Mouse (Mus musculus) kidney, adult 9 months (tissue): ENCODE measurements around the gene Pmm1.

Experiments used
- DNase-seq: peaks from one replicate; pipeline ENCODE4 v3.0.0; 2022

Pmm1 gene

DNA sequence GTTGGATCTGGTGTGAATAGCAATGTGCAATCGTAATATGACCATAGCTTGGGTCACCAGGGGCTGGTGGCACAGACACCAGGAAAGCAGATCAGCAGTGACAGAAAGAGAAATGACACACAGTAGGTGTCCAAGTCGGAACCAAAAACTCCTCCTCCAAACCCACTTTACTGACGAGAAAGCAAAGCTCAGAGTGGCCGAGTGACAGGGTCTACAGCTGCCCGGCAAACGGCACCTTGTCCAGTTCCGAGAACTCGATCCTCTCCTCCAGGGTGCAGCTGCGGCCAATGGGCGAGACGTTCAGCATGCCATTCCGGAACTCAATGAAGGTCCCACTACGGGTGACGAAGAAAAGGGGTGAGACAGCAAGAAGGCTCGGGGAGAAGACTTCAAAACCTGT is 5.3 kb downstream of the Pmm1 start:
- no peak for DNase-seq

DNA sequence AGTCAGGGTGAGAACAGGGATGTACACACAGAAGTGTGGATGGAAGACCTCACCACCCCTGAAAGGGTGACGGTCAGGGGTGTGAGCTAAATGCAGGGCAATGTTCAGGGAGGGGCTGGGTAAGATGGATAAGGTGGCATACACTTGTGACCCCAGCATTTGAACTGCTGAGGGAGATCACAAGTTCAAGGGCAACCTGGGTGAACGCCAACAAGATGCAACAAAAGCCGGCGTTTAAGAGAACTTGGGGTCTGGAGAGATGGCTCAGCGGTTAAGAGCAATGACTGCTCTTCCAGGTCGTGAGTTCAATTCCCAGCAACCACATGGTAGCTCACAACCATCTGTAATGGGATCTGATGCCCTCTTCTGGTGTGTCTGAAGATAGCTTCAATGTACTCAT is 6.0 kb downstream of the Pmm1 start:
- DNase-seq = no peak

DNA sequence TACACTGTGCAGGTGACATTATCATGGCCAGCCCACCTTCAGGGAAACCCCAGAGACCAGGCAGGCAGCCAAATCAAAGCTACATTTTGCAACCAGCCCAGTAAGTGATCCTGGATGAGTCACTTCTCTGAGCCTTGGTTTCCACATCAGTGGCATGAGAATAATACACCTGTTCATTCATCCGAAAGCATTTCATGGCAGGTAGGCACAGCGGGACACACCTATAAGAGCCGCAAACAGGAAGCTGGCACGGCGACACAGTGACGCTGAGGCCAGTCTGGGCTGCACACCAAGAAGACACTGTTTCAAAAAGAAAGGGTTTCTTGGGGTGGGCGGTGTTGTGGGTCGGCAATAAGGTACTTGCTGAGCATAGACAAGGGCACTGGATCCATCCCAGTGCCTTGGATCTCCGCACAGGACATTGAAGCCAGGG is 6.6 kb downstream of the Pmm1 start:
- DNase-seq = no peak

DNA sequence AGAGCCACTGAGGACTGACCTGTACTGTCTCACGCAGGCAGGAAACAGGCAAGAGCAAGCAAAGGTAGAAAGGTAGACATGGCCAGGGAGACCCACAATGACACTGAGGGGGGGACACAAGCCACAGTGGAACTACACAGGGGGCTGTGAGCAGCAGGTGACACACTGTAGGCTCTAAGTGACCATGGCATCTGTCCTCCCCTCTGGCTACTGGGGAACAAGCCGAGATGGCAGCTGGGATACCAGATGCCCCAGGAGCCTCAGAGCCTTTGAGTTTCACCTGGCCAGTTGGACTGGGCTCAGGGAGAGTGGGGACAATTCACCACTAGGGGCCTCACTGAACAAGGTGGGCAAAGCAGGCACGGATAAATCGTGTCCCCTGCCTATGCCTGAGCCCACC is 8.4 kb downstream of the Pmm1 start:
- no peak for DNase-seq

DNA sequence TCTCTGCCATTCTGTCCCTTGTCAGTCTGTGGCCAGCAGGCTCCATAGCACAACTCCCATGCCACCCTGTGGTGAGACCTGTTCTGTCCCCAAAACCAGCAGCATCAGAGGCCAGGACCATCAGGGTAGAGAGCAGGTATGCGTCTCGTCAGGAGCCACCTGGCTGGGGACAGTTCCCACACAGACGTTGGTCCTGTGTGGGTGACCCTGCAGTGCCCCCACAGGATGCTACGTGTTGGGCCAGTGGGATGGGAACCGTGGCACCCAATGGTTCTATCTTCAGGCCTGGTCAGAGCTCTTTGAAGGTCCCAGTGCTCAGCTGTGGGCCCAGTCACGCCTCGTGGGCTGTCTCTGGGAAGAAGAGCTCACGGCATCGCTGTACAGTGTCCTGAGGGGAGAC is 9.6 kb downstream of the Pmm1 start:
- DNase-seq = no peak

DNA sequence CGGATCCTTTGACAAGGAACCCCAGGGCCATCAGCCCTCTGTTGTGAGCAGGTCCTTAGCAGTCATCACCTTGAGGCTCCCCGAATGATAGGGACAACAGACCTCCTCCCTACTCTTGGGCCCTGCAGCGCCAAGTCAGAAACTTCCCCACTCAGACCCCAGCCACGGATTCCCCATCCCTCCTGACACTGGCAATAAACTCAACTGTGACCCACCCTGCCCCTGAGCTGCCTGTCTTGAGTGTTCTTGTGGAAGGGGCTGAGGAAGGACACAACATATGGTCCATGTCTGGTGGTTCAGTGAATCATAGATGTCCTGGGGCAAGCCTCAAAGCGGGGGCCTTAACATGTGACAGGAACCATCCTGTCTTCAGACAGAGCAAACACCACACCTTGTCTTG is 10.0 kb downstream of the Pmm1 start:
- DNase-seq = no peak

DNA sequence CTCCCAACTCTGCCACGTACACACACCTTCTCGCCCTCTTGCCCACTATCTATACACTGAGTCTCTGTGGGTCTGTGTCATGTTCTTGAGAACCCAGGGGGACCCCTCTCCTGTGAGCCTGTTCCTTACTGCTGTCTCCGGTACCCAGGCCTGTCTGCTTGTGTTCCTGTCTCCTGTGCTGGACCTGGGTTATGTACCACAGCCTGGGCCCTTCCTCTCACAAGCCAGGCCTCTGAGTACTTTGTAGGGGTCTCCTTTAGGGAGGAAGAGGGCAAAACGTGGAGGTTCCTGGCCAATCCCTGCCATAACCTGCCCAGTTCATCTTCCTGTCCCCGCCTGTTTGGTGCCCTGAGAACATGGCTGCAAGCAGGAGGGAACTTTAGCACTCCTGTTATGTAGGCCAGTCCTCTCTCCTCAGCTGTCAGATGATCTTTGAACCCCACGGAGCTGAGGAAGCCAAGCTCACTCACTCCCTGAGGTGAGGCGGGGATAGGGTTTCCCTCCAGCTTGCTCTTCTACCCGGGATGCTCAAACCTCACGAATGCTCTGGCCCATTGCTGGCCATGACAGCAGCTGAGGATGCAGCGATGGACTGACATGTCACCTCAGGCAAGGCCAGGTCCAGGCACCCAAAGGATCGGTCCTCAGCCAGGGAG is 11.1 kb downstream of the Pmm1 start:
- peak; percentile 72 for DNase-seq

DNA sequence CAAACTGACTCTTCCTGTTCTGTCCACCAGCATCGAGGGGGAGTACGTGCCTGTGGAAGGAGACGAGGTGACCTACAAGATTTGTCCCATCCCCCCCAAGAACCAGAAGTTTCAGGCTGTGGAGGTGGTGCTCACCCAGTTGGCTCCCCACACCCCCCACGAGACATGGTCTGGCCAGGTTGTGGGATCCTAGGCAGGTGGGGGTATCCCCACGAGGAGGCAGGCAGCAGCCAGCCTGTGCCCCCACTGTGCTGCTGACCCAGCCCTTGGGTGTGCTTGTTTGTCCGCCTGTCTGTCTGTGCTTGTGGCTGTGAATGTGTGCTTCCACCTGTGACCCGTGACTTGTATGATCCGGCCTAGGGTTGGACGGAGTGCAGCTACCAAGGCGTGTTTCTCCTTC is 11.7 kb downstream of the Pmm1 start:
- DNase-seq = no peak

DNA sequence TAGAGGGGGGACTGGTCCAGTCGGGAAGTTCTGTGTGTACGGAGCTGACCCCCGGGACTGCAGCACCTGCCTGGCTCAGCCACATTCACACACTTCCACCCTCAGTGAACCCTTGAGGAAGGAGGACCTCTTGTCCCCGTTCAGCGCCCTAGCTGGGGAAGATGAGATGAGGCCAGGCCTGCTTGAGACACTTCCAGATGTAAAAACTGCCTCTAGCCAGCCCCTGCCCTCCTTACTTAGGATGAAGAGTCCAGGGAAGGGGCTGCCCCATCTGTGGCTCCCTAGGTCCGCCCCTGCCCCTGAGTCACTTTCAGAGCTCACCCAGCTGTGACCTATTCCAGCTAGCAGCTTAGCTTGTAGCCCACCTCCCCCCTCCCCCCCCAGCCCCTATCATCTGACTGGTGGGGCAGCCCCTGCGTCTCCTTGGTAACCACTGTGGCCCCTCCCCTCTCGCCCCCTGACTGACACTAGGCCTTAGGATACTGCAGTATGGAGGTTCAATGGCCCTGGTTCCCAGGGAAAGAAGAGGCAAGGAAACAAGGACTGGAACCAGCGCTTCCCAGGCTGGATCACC is 17.5 kb downstream of the Pmm1 start:
- DNase-seq = no peak

DNA sequence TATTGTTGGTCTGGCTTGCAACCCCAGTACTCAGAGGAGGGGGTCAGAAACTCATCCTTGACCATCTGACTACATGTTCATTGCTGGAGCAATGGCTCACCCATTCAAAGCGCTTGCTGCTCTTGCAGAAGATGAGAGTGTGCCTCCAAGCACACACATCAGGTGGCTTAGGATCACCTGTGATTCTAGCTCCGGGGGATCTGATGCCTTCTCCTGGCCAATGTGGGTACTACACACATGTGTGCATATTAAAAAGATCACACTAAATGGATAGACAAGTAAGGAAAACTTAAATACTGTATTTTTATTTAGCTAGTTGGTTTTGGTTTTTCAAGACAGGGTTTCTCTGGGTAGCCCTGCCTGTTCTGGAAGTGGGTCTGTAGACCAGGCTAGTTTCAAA is 19.7 kb downstream of the Pmm1 start:
- DNase-seq = no peak

DNA sequence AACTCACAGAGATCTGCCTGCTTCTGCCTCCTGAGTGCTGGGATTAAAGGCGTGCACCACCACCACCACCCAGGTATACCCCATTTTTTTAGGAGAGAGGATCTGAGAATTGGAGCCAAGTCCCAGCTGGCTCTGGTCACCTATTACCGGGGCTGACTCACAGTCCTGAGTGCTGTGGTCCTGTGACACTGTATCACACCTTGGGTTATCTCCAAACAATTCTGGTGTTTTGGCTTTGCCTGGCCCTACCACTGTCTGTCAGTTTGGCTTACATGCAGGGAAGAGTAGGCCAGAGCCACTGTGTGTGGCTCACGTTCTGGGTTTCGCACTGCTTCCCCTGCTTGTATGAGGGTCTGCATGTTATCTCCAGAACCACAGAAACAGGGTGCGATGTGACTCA is 20.5 kb downstream of the Pmm1 start:
- DNase-seq = no peak

DNA sequence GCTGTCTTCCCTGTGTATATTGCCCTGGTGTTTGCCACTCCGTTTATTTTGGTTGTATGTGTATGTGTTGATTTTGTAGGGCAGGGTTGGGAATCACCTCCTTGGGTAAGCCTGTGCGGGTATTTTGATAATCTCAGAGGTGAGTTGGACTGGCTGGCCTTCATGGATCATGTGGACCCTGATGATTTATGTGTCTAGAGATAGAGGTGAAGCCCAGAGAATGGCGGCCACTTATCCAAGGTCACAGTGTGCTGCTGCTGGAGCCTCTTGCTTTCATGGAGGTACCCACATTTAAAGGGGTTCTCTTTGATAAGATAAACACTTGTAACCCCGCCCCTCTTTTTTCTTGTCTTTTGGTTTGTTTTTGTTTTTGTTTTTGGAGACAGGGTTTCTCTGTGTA is 21.0 kb downstream of the Pmm1 start:
- no peak for DNase-seq

DNA sequence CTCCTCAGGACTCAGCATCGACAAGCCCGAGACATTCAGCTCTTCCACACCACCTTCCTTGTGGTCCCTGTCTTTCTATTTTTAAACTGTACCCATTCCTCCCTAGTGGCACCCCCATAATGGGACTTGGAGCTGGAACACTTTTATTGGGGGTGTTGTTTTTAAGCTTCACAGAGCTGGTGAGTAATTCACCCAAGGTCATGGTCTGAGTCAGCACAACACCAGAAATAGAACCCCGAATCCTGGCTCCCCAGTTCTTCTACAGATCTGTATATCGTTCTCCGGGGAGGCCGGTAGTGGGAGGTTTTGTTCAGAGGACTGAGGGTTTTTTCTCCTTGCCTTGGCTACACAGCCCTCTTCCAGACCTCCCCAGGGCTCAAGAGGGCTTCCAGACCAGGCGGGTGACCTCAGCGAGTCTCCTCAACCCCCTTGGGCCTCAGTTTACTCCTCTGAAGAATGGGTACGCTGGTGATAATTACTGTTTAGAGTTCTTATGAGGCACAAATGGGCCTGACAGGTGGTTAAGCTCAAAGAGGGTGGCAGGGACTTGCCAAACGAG is 21.5 kb downstream of the Pmm1 start:
- DNase-seq = no peak

DNA sequence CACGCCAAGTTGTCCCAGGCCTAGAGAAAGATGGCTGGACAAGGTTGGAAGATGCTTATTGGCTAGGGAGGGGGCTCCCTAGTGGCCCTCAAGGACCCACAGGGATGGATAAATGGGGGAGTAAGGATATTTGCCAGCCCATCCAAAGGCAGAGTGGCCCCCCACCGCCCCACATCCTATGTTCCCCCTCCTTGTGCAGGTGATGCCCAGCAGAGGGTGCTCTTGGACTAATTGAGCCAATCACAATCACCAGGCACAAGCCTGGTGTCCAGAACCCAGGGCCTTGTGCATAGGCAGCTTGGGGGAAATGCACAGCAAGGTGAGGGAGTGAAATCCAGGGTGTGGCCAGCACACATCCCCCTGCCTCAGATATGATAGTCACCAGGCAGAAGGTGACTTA is 22.5 kb downstream of the Pmm1 start:
- DNase-seq = peak; percentile 39

DNA sequence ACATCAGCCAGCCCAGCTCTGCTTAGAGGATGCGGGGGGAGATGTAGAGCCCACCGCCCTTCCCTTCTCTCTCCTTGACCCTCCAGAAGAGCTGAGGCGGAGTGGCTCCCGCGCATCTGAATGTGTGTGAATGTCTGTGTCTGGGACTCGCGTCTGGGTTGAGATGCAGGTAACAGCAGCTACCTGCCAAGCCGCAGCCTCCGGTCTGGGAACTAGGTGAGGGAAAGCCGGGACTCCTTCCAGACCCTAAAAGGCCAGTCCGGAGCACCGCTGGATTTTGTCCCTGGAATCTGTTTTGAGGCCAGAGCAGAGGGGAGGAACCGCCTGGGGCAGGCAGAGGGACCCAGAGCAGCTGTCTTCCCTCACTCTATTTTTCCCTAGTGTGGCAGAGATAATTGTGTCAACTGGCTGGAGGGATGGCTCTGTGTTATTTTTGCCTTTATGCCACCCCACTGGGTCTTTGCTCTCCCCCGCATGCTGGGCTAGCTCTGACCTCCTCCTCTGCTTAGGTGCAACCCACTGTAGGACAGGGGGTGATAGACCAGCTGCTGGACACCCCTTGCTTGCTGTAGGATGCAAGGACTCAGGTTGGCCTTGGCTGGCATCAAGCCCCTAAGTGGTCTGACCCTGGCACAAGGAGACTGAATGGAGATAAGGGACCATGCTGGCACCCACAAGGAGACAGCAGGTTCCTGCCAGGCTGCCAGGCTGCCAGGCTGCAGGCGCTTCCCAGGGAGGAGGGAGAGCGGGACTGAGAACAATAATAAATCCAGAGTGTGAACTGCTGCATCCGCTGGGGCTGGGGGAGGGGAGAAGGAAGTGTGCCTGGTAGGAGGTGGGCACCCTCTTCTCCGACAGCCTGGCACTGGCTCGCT is 23.4 kb downstream of the Pmm1 start:
- DNase-seq = no peak

DNA sequence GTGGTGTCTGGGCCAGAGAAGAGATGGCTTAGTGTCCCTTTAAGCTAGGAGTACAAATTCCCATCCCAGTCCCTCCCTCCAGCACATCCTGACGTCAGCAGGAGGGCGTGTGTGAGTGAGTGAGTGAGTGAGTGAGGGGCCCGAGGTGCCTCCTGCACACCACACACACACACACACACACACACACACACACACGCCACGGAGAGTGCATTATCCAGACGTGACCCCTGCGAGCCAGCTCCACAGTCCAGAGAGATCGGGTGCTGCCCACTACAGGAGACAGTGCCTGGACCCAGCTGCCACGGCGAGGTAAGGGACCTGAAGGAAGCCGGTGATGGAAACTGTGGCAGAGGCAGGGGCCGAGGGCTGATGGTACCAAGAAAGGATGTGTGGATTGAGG is 24.1 kb downstream of the Pmm1 start, which contains the start of gene Csdc2:
Csdc2 (plus strand) TSS at position 81 of the 400 bp plus-strand sequence.
- DNase-seq = peak; percentile 46

DNA sequence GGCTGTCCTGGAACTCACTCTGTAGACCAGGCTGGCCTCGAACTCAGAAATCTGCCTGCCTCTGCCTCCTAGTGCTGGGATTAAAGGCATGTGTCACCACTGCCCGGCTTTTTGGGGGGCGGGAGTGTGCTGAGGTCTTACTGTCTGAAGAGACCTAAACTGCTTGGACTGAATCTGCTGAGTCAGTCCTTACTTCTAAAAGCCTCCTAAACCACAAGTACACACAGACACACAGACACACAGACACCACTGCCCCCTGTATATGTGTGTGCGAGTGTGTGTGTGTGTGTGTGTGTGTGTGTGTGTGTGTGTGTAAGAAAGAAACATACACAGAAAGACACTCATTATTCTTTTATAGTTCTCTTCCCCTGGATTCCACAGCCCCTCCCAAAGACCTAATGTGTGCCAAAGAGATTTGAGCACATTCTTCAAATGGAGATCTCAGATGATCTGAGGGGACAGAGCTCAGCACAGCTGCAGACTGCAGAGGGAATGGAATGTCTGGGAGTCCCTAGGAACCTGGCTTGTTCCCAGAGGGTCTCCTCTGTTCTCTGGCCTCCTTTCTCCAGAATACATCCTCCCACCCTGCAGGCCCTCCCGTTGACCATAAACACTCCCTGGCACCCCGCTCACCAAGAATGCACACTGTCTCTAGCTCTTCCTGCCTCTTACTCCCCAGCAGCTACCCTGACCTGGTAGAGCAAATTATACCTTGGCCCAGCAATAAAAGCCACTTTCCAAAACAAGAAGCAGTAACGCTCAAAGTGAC is 24.7 kb downstream of the Pmm1 start:
- DNase-seq = no peak

DNA sequence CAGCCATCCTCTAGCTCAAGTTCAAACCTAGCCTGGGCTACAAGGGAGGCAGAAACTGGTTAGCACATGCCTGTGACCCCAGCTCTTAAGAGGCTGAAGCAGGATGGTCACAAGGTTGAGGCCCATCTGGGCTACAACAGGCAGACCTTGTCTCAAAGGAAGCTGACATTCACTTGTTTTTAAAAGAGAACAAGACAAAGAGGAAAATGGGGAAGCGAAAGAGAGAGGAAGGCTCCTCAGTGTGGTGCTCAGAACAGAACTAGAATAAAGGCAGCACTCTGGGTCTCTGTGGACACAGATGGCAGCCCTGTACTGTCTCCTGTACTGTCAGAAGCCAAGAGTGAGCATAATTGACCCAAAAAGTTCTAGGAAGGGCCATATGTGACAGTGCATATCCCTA is 26.7 kb downstream of the Pmm1 start:
- DNase-seq = no peak

DNA sequence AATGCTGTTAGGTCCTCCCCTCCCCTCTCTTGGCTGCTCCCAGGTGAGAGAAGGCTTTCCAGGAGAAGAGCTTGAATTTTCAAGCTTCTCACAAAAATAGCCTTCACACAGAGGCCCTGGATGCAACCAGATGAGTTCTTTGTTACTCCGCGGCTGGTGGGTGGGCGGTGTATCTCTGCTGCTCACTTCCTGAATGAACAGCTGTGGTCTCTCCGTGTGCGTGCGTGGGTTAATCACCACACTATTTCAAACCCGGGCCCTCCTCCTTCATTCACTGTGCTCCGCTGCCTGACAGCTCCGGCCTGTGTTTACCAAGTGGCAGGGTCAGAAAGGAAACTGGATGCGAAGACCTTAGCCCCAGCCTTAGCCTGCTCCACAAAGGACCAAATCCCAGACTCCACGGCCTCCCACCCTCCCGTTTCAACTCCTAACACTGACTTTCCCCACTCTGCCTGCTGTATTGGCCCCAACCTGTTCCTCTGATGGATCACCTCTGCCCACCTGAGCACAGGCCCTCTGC is 27.7 kb downstream of the Pmm1 start:
- peak; percentile 29 for DNase-seq

DNA sequence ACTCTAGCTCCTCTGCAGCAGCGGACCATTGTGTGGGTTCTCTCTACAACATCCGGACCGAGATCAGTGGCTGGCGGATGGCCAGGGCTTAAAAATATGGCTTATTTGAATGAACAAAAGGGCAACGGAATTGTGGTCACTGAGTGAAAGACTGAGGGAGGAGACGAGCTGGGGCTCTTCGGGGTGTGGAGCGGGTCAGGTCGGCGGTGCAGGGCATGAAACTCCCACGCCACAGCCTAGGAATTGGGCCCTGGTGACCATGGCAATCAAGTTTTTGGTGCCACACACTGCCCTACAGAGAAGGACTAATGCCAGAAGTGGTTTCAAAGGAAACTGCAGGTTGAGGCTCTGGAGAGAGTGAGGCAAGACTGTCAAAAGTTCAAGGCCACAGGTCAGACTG is 32.5 kb downstream of the Pmm1 start:
- DNase-seq = peak; percentile 78

DNA sequence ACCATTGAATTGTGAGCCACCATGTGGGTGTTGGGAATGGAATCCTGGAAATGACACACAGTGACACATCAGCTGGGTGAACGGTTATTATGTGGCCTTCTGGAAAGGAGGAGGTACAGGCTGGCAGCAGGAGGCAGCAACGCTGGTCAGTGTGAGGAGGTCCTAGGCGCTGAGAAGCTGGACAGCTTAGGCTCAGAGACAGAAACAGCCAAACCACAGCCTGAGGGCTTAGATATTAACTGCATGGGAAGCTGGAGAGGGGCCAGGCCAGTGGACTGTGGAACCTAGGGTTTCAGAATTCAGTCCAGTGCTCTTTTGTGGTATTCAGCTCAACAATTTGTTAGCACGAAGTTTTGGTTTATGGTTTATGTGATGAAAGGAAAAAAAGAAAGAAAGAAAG is 33.0 kb downstream of the Pmm1 start:
- peak; percentile 92 for DNase-seq

DNA sequence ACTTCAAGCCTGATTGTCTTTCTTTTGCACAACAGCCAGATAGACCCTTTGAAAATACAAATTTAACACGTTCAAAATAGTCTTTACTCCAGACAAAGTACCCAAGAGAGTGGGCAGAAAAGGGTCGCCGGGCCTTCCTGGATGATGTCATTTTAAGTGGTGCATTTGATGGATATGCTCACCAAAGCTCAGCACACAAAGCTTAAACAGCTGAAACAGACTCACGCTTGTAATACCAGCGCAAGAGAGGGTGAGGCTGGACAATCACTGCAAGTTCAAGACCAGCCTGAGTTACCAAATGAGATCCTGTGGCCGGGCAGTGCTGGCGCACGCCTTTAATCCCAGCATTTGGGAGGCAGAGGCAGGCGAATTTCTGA is 34.3 kb downstream of the Pmm1 start:
- no peak for DNase-seq
